Mouse (Mus musculus) layer of hippocampus, postnatal 14 days (tissue): ENCODE measurements around the gene Supv3l1. TPM values are rescaled to one million over a fixed set of nuclear protein-coding genes. Genes with fewer than 3 reads are reported as not detected.
"Not testable (repeated sequence)": the region's sequence is repeated elsewhere in the genome, so short reads cannot be mapped to it uniquely, and the experiment has no call there.

ENCODE experiments used
- DNase-seq, 2 experiments: peaks; one replicate each; pipeline ENCODE4 v3.0.0; 2021 to 2022; ENCODE audit warnings: low spot score in 2 of 2, mixed read lengths in 1 of 2
- long read RNA-seq, 2 experiments: library from polyadenylated mRNA; stranded (forward); transcript quantifications; one replicate each; pipeline ENCODE4 v2.0.0; 2021
- total RNA-seq, 2 experiments: library from RNA; stranded (reverse); gene quantifications; 2 replicates each; pipeline ENCODE4 v1.2.3; 2021

Gene Supv3l1
- 10 to 100 TPM; 20.8 to 22.6 TPM for total RNA-seq
- long read RNA-seq, experiment 1, transcript Supv3l1-201 (15 exons, 2,604 nt), result major isoform, 7 of 11 reads
- long read RNA-seq, experiment 1, partial matches to known transcripts, result 0 of 11 reads
- long read RNA-seq, experiment 1, other reads (novel, unspliced or antisense), result 4 of 11 reads
- long read RNA-seq, experiment 2, transcript Supv3l1-201 (15 exons, 2,604 nt), result major isoform, 13 of 22 reads
- long read RNA-seq, experiment 2, partial matches to known transcripts, result 2 of 22 reads
- long read RNA-seq, experiment 2, other reads (novel, unspliced or antisense), result 6 of 22 reads

- peak; percentile 92 to 98 for DNase-seq
Measured at GRCm38 (mm10) chr10:62449364-62450279, at the start of gene Supv3l1, which contains the start of gene 4930507D05Rik. Gene Supv3l1, minus strand, starts transcription at chr10:62449738. Gene 4930507D05Rik, plus strand, starts transcription at chr10:62449489.

- DNase-seq, result not testable (repeated sequence)
Measured at GRCm38 (mm10) chr10:62491681-62492080, 42.1 kb upstream of the Supv3l1 start.

GRCm38 (mm10) chr10:62488266-62488665 lies 38.7 kb upstream of the Supv3l1 start:
- DNase-seq, result peak in 1 of 2 experiments; percentile 42

GRCm38 (mm10) chr10:62486618-62487415 lies 37.3 kb upstream of the Supv3l1 start, which contains the start of gene Vps26a:
Gene Vps26a, minus strand, starts transcription at chr10:62486805.
- DNase-seq, result peak; percentile 97 to 98

- DNase-seq, result peak; percentile 16 to 32
Measured at GRCm38 (mm10) chr10:62485878-62486582, 36.5 kb upstream of the Supv3l1 start.

- DNase-seq, result no peak
Measured at GRCm38 (mm10) chr10:62481108-62481852, 31.7 kb upstream of the Supv3l1 start.

GRCm38 (mm10) chr10:62476980-62477379 lies 27.4 kb upstream of the Supv3l1 start:
- DNase-seq, result no peak

GRCm38 (mm10) chr10:62474944-62475343 lies 25.4 kb upstream of the Supv3l1 start:
- no peak for DNase-seq

- DNase-seq, result no peak
Measured at GRCm38 (mm10) chr10:62471105-62471504, 21.6 kb upstream of the Supv3l1 start.

GRCm38 (mm10) chr10:62469736-62470135 lies 20.2 kb upstream of the Supv3l1 start:
- no peak for DNase-seq

GRCm38 (mm10) chr10:62461321-62461720 lies 11.8 kb upstream of the Supv3l1 start:
- no peak for DNase-seq

GRCm38 (mm10) chr10:62452001-62452400 lies 2.5 kb upstream of the Supv3l1 start:
- not testable (repeated sequence) for DNase-seq

- DNase-seq, result no peak
Measured at GRCm38 (mm10) chr10:62450280-62450640, 722 bp upstream of the Supv3l1 start.

- DNase-seq, result no peak
Measured at GRCm38 (mm10) chr10:62430427-62430826, 19.1 kb downstream of the Supv3l1 start.

- no peak for DNase-seq
Measured at GRCm38 (mm10) chr10:62425081-62425871, 24.3 kb downstream of the Supv3l1 start.

- no peak for DNase-seq
Measured at GRCm38 (mm10) chr10:62422255-62422654, 27.3 kb downstream of the Supv3l1 start, which contains the start of gene Hkdc1. Gene Hkdc1, minus strand, starts transcription at chr10:62422491.

GRCm38 (mm10) chr10:62421127-62421526 lies 28.4 kb downstream of the Supv3l1 start:
- DNase-seq, result no peak

GRCm38 (mm10) chr10:62420399-62420798 lies 29.1 kb downstream of the Supv3l1 start:
- no peak for DNase-seq

GRCm38 (mm10) chr10:62419422-62419821 lies 30.1 kb downstream of the Supv3l1 start:
- no peak for DNase-seq
